Mouse (Mus musculus) thymus, adult 2 months (tissue): ENCODE measurements at regions not wholly inside any gene's neighbourhood (a gene's known extent, or its start where the extent isn't known, plus 50 kb on each side); places are given as distances from the start of the nearest gene placed in this dataset.

Experiments
- CTCF ChIP-seq: fragments of 200-500 bp; IDR thresholded peaks from 2 replicates; pipeline ENCODE4 v1.5.1; 2012; ENCODE audit warnings: mild to moderate bottlenecking, control low read depth, low read length, moderate library complexity, borderline replicate concordance; ENCODE audit not compliant: control insufficient read depth, poor library complexity, insufficient read depth; ENCODE audit errors: extremely low read depth
- POLR2A ChIP-seq: fragments of 200-500 bp; IDR thresholded peaks from 2 replicates; pipeline ENCODE4 v1.6.1; 2012; ENCODE audit warnings: mild to moderate bottlenecking, low read length, control low read depth, moderate library complexity; ENCODE audit not compliant: control insufficient read depth, poor library complexity, insufficient read depth; ENCODE audit errors: extremely low read depth

DNA sequence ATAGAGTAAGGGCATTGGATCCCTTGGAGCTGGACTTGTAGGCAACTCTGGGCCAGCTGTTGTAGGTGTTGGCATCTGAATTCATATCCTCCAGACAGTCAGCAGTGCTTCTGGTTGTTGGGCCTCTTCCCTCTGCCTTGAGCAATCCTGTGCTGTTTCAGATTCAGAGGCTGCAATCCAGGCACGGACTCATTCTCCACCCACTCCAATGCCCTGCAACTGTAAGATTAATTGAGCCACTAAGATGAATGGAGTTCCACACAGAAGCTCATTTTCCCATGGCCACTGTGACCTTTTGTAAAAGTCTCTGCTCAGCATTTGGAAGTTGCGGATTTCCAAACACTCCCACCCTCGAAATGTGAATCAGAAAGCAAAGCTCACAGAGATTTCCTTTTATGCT, 65.7 kb upstream of the Wdr11 start:
- TF ChIP-seq CTCF (no peak), POLR2A (no peak)
